Mouse (Mus musculus) left cerebral cortex, adult 9 months (tissue): ENCODE results near the gene Foxk1.
A peak's percentile ranks its signal among the peaks of the same experiment; 100 is the strongest.

Experiments
- DNase-seq, 2 experiments: peaks; one replicate each; pipeline ENCODE4 v3.0.0; 2022; ENCODE audit warnings: low spot score in 2 of 2

Gene Foxk1

GRCm38 (mm10) chr5:142387716-142388115 lies 13.6 kb upstream of the Foxk1 start:
- no peak for DNase-seq

GRCm38 (mm10) chr5:142391691-142392090 lies 9.6 kb upstream of the Foxk1 start:
- DNase-seq, result no peak

GRCm38 (mm10) chr5:142394602-142395252 lies 6.6 kb upstream of the Foxk1 start:
- no peak for DNase-seq

GRCm38 (mm10) chr5:142395909-142396308 lies 5.4 kb upstream of the Foxk1 start:
- no peak for DNase-seq

GRCm38 (mm10) chr5:142400181-142400883 lies 965 bp upstream of the Foxk1 start:
- no peak for DNase-seq

GRCm38 (mm10) chr5:142401641-142402625 lies 636 bp downstream of the Foxk1 start:
- no peak for DNase-seq

GRCm38 (mm10) chr5:142403694-142404093 lies 2.4 kb downstream of the Foxk1 start:
- no peak for DNase-seq

- no peak for DNase-seq
These were observed 3.0 kb downstream of the Foxk1 start for GRCm38 (mm10) chr5:142404307-142404706.

- DNase-seq, result peak; percentile 68 to 81
These were observed 4.1 kb downstream of the Foxk1 start for GRCm38 (mm10) chr5:142405426-142405825.

GRCm38 (mm10) chr5:142406401-142406800 lies 5.1 kb downstream of the Foxk1 start:
- DNase-seq, result no peak

GRCm38 (mm10) chr5:142406937-142407336 lies 5.6 kb downstream of the Foxk1 start:
- DNase-seq, result no peak

- no peak for DNase-seq
These were observed 6.1 kb downstream of the Foxk1 start for GRCm38 (mm10) chr5:142407381-142407780.

GRCm38 (mm10) chr5:142409169-142409568 lies 7.9 kb downstream of the Foxk1 start:
- no peak for DNase-seq

GRCm38 (mm10) chr5:142410348-142410747 lies 9.1 kb downstream of the Foxk1 start:
- DNase-seq, result no peak

GRCm38 (mm10) chr5:142412678-142413385 lies 11.5 kb downstream of the Foxk1 start:
- DNase-seq, result no peak

GRCm38 (mm10) chr5:142413723-142414445 lies 12.6 kb downstream of the Foxk1 start:
- no peak for DNase-seq

- DNase-seq, result no peak
These were observed 14.1 kb downstream of the Foxk1 start for GRCm38 (mm10) chr5:142415401-142415800.

GRCm38 (mm10) chr5:142416070-142416775 lies 14.9 kb downstream of the Foxk1 start:
- DNase-seq, result no peak

- no peak for DNase-seq
These were observed 15.8 kb downstream of the Foxk1 start for GRCm38 (mm10) chr5:142417104-142417503.

- DNase-seq, result no peak
These were observed 16.6 kb downstream of the Foxk1 start for GRCm38 (mm10) chr5:142417876-142418275.
